Mouse (Mus musculus): ENCODE results near the gene Agbl4. TPM values are rescaled to one million over a fixed set of nuclear protein-coding genes. Genes with fewer than 3 reads are reported as not detected.

Agbl4 gene
- polyA plus RNA-seq, 1 experiment from 2014 or later: 3.5 TPM

DNA sequence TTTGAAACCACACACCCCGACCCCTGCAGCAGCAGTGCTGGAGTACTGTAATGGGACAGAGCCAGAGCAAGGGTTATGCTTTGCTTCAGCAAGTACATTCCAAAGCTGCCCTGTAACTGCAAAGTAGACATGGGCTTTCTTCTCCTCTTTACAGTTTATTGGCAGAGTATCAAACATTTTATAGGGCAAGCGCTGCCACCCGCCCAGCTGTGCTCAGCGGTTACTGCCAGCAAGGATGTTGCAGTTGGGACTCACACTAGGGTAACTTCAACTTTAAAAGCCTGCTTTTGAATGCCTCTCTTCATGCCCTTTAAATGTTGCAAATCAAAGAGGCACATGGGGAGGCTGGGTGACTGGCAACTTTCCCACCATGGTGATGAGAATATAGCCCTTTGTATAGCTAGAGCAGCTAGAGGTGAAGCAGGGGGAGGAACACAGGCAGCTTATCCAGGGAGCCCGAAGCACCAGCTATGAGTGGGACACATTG is 1293.6 kb downstream of the Agbl4 start:
- Histone ChIP-seq H3K4me3 (replicated peaks; ENCODE audit: low read length) (no peak overlapping the region), H3K4me1 (replicated peaks; ENCODE audit: control insufficient read depth, insufficient read depth, low read length) (0 out of 2 replicates have a peak, but pooled peaks cover 9% of the 10 kb centered on the region), H3K36me3 (replicated peaks; ENCODE audit: control insufficient read depth, insufficient read depth) (no peaks in the 10 kb centered on the region), H3K27me3 (ENCODE audit: control insufficient read depth, insufficient read depth, low read length) (no peaks in the 10 kb centered on the region), H3K4me2 (replicated peaks) (no peak overlapping the region), H3K9me3 (ENCODE audit: control insufficient read depth, low read length) (no peaks in the 10 kb centered on the region), H3K27ac (no peak overlapping the region), H3K9ac (no peak overlapping the region)
- WGBS: 46% methylated on average over 5 of the region's 5 CpGs
- DNase-seq (ENCODE audit: low spot score) (peak; percentile 44), ATAC-seq (ENCODE audit: low FRiP score) (peak; percentile 81)

- H3K4me1 ChIP-seq (replicated peaks; ENCODE audit: control insufficient read depth, insufficient read depth, low read length): no peaks in the 10 kb centered on the region
- DNase-seq (ENCODE audit: low spot score) (no peak), ATAC-seq (ENCODE audit: low FRiP score) (no peak)
- no peak overlapping the region for H3K27ac ChIP-seq
- no peak overlapping the region for H3K4me3 ChIP-seq (replicated peaks; ENCODE audit: low read length)
- H3K4me2 ChIP-seq (replicated peaks): no peak overlapping the region
- no peaks in the 10 kb centered on the region for H3K9me3 ChIP-seq (ENCODE audit: control insufficient read depth, low read length)
- no peaks in the 10 kb centered on the region for H3K27me3 ChIP-seq (ENCODE audit: control insufficient read depth, insufficient read depth, low read length)
- 92% methylated on average over 1 of the region's 1 CpGs for WGBS
- H3K9ac ChIP-seq: no peak overlapping the region
- no peaks in the 10 kb centered on the region for H3K36me3 ChIP-seq (replicated peaks; ENCODE audit: control insufficient read depth, insufficient read depth)
These were observed 1303.9 kb downstream of the Agbl4 start for GRCm38 (mm10) chr4:111701381-111701780.

GRCm38 (mm10) chr4:111704126-111704525 is 1306.7 kb downstream of the Agbl4 start:
- WGBS: 71% methylated on average over 2 of the region's 2 CpGs

DNA sequence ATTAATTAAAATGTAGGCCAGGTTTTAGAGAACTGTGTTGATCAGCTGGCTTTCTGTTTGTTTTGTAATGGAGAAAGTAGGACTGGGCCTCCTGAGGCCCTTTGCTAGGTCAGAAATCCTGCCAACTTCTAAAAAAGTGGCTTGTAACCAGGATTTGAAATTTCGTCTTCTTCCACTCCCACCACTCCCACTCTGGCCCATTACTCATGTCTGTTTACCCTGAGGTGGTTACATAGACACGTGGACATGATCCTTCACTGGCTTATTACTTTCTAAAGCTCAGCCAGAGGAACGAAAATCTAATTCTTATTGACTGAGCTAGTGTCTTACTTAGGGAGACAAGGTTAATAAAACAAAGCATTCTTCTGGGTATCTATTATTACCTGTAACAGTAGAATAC is 1307.5 kb downstream of the Agbl4 start:
- Histone ChIP-seq H3K27ac (no peak overlapping the region), H3K4me3 (replicated peaks; ENCODE audit: low read length) (no peak overlapping the region), H3K4me1 (replicated peaks; ENCODE audit: control insufficient read depth, insufficient read depth, low read length) (no peaks in the 10 kb centered on the region), H3K27me3 (ENCODE audit: control insufficient read depth, insufficient read depth, low read length) (no peaks in the 10 kb centered on the region), H3K4me2 (replicated peaks) (no peak overlapping the region), H3K9me3 (ENCODE audit: control insufficient read depth, low read length) (no peaks in the 10 kb centered on the region), H3K36me3 (replicated peaks; ENCODE audit: control insufficient read depth, insufficient read depth) (no peaks in the 10 kb centered on the region), H3K9ac (no peak overlapping the region)
- 68% methylated on average over 3 of the region's 3 CpGs for WGBS
- ATAC-seq (ENCODE audit: low FRiP score) (no peak), DNase-seq (ENCODE audit: low spot score) (no peak)

More at GRCm38 (mm10) chr4:111704126-111704525, 1306.7 kb downstream of the Agbl4 start:
- no peak for ATAC-seq (ENCODE audit: low FRiP score)
- Histone ChIP-seq H3K9ac (no peak overlapping the region), H3K4me3 (replicated peaks; ENCODE audit: low read length) (no peak overlapping the region), H3K36me3 (replicated peaks; ENCODE audit: control insufficient read depth, insufficient read depth) (no peaks in the 10 kb centered on the region), H3K9me3 (ENCODE audit: control insufficient read depth, low read length) (no peaks in the 10 kb centered on the region), H3K27ac (no peak overlapping the region), H3K4me2 (replicated peaks) (no peak overlapping the region), H3K27me3 (ENCODE audit: control insufficient read depth, insufficient read depth, low read length) (no peaks in the 10 kb centered on the region), H3K4me1 (replicated peaks; ENCODE audit: control insufficient read depth, insufficient read depth, low read length) (no peaks in the 10 kb centered on the region)
- DNase-seq (ENCODE audit: low spot score): no peak

Other genes starting within 250 kb of the Agbl4 start
- 357 and 384 TPM in 2 replicates for gene Elavl4, start 45.8 kb upstream of the Agbl4 start, polyA plus RNA-seq (2014; fragmentation: Nextera tagmentation; extraction: Ambion mirVana)

Measured in hindbrain, embryonic 14.5 days (tissue).